Mouse (Mus musculus) midbrain, embryonic 13.5 days (tissue): Measurements from ENCODE around the gene BC067074. TPM values are rescaled to one million over a fixed set of nuclear protein-coding genes. Genes with fewer than 3 reads are reported as not detected.

ENCODE experiments used
- ATAC-seq: fragments of 200-750 bp; cut with Nextera tagmentation; 2 replicates; pipeline ENCODE4 v1.8.0; 2017; ENCODE audit warnings: mild to moderate bottlenecking, moderate TSS enrichment, moderate library complexity
- H3K27ac ChIP-seq: fragments of 300-500 bp; sonication (generic); 2 replicates; pipeline ENCODE4 v1.5.1; 2015; ENCODE audit warnings: inconsistent platforms, mild to moderate bottlenecking, moderate library complexity
- H3K27me3 ChIP-seq: fragments of 300-500 bp; sonication (generic); 2 replicates; pipeline ENCODE4 v1.6.1; 2015; ENCODE audit warnings: mild to moderate bottlenecking, inconsistent platforms
- H3K36me3 ChIP-seq: fragments of 300-500 bp; sonication (generic); 2 replicates; pipeline ENCODE4 v1.6.1; 2015; ENCODE audit warnings: mild to moderate bottlenecking, inconsistent platforms
- H3K4me1 ChIP-seq: fragments of 300-500 bp; sonication (generic); replicated peaks from 2 replicates; pipeline ENCODE4 v1.6.1; 2015; ENCODE audit warnings: inconsistent platforms
- H3K4me2 ChIP-seq: fragments of 300-500 bp; sonication (generic); replicated peaks from 2 replicates; pipeline ENCODE4 v1.6.1; 2015; ENCODE audit warnings: moderate library complexity, mild to moderate bottlenecking, inconsistent platforms
- H3K4me3 ChIP-seq: fragments of 300-500 bp; sonication (generic); replicated peaks from 2 replicates; pipeline ENCODE4 v1.5.1; 2015; ENCODE audit warnings: mild to moderate bottlenecking, inconsistent platforms
- H3K9ac ChIP-seq: fragments of 300-500 bp; sonication (generic); replicated peaks from 2 replicates; pipeline ENCODE4 v1.6.1; 2015; ENCODE audit warnings: mild to moderate bottlenecking, inconsistent platforms
- H3K9me3 ChIP-seq: fragments of 300-500 bp; sonication (generic); 2 replicates; pipeline ENCODE4 v1.6.1; 2016; ENCODE audit warnings: mild to moderate bottlenecking, inconsistent platforms
- WGBS: fragments of 180-500 bp; shearing (Covaris S2); methylation state at CpG from one replicate; pipeline ENCODE4 v1.1.7; 2015; 5-methylcytosine and 5-hydroxymethylcytosine counted together
- polyA plus RNA-seq: library from polyadenylated mRNA; unstranded; fragments of >200 nt; fragmentation: Nextera tagmentation; extraction: Ambion mirVana; gene quantifications from 2 replicates; pipeline ENCODE4 v1.2.1, GENCODE M21; 2015

Gene BC067074
- polyA plus RNA-seq, 1 experiment from 2014 or later, result 0.93 TPM

GRCm38 (mm10) chr13:113423825-113424224, 130.9 kb downstream of the BC067074 start:
- H3K9me3 ChIP-seq, result no peaks in the 10 kb centered on the region
- no peak overlapping the region for H3K9ac ChIP-seq
- no peak overlapping the region for H3K4me3 ChIP-seq
- no peaks in the 10 kb centered on the region for H3K36me3 ChIP-seq
- H3K27me3 ChIP-seq, result no peaks in the 10 kb centered on the region
- H3K27ac ChIP-seq, result no peak overlapping the region
- no peaks in the 10 kb centered on the region for H3K4me1 ChIP-seq
- ATAC-seq, result no peak
- 93% methylated on average over 7 of the region's 7 CpGs for WGBS
- H3K4me2 ChIP-seq, result no peak overlapping the region

- Histone ChIP-seq H3K9ac (no peak overlapping the region), H3K9me3 (no peaks in the 10 kb centered on the region), H3K4me3 (no peak overlapping the region), H3K4me2 (no peak overlapping the region), H3K27me3 (no peaks in the 10 kb centered on the region), H3K27ac (no peak overlapping the region), H3K36me3 (no peaks in the 10 kb centered on the region), H3K4me1 (no peaks in the 10 kb centered on the region)
- 95% methylated on average over 4 of the region's 4 CpGs for WGBS
- ATAC-seq, result no peak
Observed at GRCm38 (mm10) chr13:113425907-113426306, 132.9 kb downstream of the BC067074 start.

Other genes starting within 250 kb of the BC067074 start
- gene Gpx8, start 246.7 kb upstream of the BC067074 start, polyA plus RNA-seq, result 65.2 and 68.5 TPM in 2 replicates
- gene Gzma, start 192.2 kb upstream of the BC067074 start, polyA plus RNA-seq, result not detected in 2 replicates
- 1.9 and 2.3 TPM in 2 replicates for gene Esm1, start 83.5 kb upstream of the BC067074 start, polyA plus RNA-seq
- gene Gzmk, start 67.3 kb upstream of the BC067074 start, polyA plus RNA-seq, result not detected in 2 replicates